Mouse (Mus musculus) stomach, postnatal 0 days (tissue): ENCODE results near the gene Itih1. TPM values are rescaled to one million over a fixed set of nuclear protein-coding genes. Genes with fewer than 3 reads are reported as not detected.

Source experiments
- ATAC-seq: fragments of 200-750 bp; cut with Nextera tagmentation; 2 replicates; pipeline ENCODE4 v1.8.0; 2017; ENCODE audit not compliant: low FRiP score, low TSS enrichment
- DNase-seq: peaks from one replicate; pipeline ENCODE4 v3.0.0-alpha.2; 2016; ENCODE audit warnings: low spot score
- H3K27ac ChIP-seq: fragments of 300-500 bp; sonication (generic); replicated peaks from 2 replicates; pipeline ENCODE4 v1.5.1; 2014; ENCODE audit warnings: mild to moderate bottlenecking, control low read depth
- H3K27me3 ChIP-seq: fragments of 300-500 bp; sonication (generic); 2 replicates; pipeline ENCODE4 v1.6.1; 2014; ENCODE audit warnings: low read length; ENCODE audit not compliant: control insufficient read depth, insufficient read depth
- H3K36me3 ChIP-seq: fragments of 300-500 bp; sonication (generic); 2 replicates; pipeline ENCODE4 v1.6.1; 2014; ENCODE audit warnings: low read length, mixed read lengths; ENCODE audit not compliant: control insufficient read depth, insufficient read depth
- H3K4me1 ChIP-seq: fragments of 300-500 bp; sonication (generic); replicated peaks from 2 replicates; pipeline ENCODE4 v1.6.1; 2014; ENCODE audit warnings: antibody characterized with exemption; ENCODE audit not compliant: control insufficient read depth, insufficient read depth
- H3K4me2 ChIP-seq: fragments of 300-500 bp; sonication (generic); replicated peaks from 2 replicates; pipeline ENCODE4 v1.6.1; 2014; ENCODE audit warnings: low read depth, mild to moderate bottlenecking, control low read depth, moderate library complexity
- H3K4me3 ChIP-seq: fragments of 300-500 bp; sonication (generic); 2 replicates; pipeline ENCODE4 v1.5.1; 2014; ENCODE audit warnings: low read depth, low read length, control low read depth
- H3K9ac ChIP-seq: fragments of 300-500 bp; sonication (generic); 2 replicates; pipeline ENCODE4 v1.6.1; 2014; ENCODE audit warnings: mild to moderate bottlenecking, low read length, control low read depth, mixed read lengths
- H3K9me3 ChIP-seq: fragments of 300-500 bp; sonication (generic); 2 replicates; pipeline ENCODE4 v1.6.1; 2016; ENCODE audit warnings: low read length; ENCODE audit not compliant: control insufficient read depth
- CTCF ChIP-seq: IDR thresholded peaks from 2 replicates; pipeline ENCODE4 v1.5.1; 2016; ENCODE audit warnings: antibody characterized with exemption, low read depth, mild to moderate bottlenecking, moderate library complexity
- EP300 ChIP-seq: optimal IDR thresholded peaks from 2 replicates; pipeline ENCODE3; 2016; ENCODE audit warnings: antibody characterized with exemption
- WGBS: fragments of 180-500 bp; shearing (Covaris S2); extraction: QIAGEN DNeasy Blood & Tissue Kit; methylation state at CpG from one replicate; pipeline ENCODE4 v1.1.7; 2014; 5-methylcytosine and 5-hydroxymethylcytosine counted together
- polyA plus RNA-seq: library from polyadenylated mRNA; unstranded; fragments of >200 nt; fragmentation: Nextera tagmentation; extraction: Ambion mirVana; gene quantifications from 2 replicates; pipeline ENCODE4 v1.2.1, GENCODE M21; 2015

The Itih1 gene
- 0.21 and 0.40 TPM in 2 replicates for polyA plus RNA-seq

- H3K9ac ChIP-seq = no peak within 1 kb of the TSS
- H3K36me3 ChIP-seq = no peaks in the 10 kb centered on the region
- no peak for ATAC-seq
- TF ChIP-seq CTCF = no peak
- TF ChIP-seq EP300 = no peak
- H3K4me2 ChIP-seq = no peak within 1 kb of the TSS
- H3K27ac ChIP-seq = peak within 1 kb of the TSS; percentile 41; the same call in 1 of the 2 replicates
- H3K27me3 ChIP-seq = no peaks in the 10 kb centered on the region
- H3K9me3 ChIP-seq = no peaks in the 10 kb centered on the region
- H3K4me3 ChIP-seq = no peak within 1 kb of the TSS
- 58% methylated on average over 7 of the region's 7 CpGs for WGBS
- H3K4me1 ChIP-seq = 0 out of 2 replicates have a peak, but pooled peaks cover 4% of the 10 kb centered on the region
- no peak for DNase-seq
Measured at GRCm38 (mm10) chr14:30943038-30943437, at the start of gene Itih1. Gene Itih1, minus strand, starts transcription at chr14:30943289.

DNA sequence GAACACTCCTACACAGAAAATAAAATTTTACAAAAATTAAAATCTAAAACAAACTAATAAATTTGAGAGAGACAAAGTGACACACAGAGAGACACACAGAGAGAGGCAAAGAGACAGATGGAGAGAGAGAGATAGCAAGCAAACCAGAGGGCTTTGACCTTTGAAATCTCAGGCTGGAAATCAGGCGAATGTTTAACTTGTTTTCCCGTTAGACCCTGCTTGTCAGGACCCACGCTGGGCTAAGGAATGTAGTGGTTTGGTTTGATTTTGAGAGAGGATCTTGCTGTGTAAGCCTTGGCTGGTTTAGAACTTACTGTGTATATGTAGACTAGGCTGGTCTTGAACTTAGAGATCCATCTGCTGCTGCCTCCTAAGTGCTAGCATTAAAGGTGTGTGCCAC is 33.1 kb upstream of the Itih1 start:
- Histone ChIP-seq H3K4me3 (no peak overlapping the region), H3K9me3 (no peaks in the 10 kb centered on the region), H3K27ac (no peak overlapping the region), H3K36me3 (no peaks in the 10 kb centered on the region), H3K27me3 (no peaks in the 10 kb centered on the region), H3K9ac (no peak overlapping the region), H3K4me1 (no peaks in the 10 kb centered on the region), H3K4me2 (no peak overlapping the region)
- no peak for ATAC-seq
- WGBS = 70% methylated on average over 3 of the region's 3 CpGs
- TF ChIP-seq CTCF (no peak), EP300 (no peak)
- no peak for DNase-seq

DNA sequence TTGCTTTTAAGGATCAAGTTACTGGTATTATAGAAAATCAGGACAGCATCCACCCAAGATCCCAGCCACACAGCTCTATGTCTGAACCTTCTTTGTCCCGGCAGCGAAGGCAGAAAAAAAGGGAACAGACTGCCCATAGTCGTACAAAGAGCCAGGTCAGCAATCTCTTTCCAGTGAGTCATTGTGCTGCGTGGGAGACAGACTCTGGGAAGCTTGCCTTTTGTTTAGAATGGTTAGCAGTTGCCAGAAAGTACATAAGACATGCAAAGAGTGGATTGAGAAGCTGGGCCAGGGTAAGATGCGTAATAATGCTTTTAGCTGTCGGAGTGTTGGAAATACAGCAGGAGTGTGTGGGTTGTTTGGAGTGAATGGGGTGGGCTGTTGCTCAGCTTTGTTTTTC is 31.1 kb upstream of the Itih1 start:
- H3K4me2 ChIP-seq = no peak overlapping the region
- DNase-seq = peak; percentile 42
- no peaks in the 10 kb centered on the region for H3K9me3 ChIP-seq
- no peaks in the 10 kb centered on the region for H3K4me1 ChIP-seq
- H3K27me3 ChIP-seq = no peaks in the 10 kb centered on the region
- WGBS = 34% methylated on average over 6 of the region's 6 CpGs
- TF ChIP-seq CTCF (no peak), EP300 (no peak)
- no peaks in the 10 kb centered on the region for H3K36me3 ChIP-seq
- H3K9ac ChIP-seq = no peak overlapping the region
- ATAC-seq = peak; percentile 85
- H3K27ac ChIP-seq = peak overlapping the region; percentile 69
- H3K4me3 ChIP-seq = no peak overlapping the region

- 100% methylated on average over 1 of the region's 1 CpGs for WGBS
- no peak overlapping the region for H3K9ac ChIP-seq
- H3K4me2 ChIP-seq = no peak overlapping the region
- H3K4me1 ChIP-seq = no peaks in the 10 kb centered on the region
- DNase-seq (no peak), ATAC-seq (no peak)
- H3K36me3 ChIP-seq = peaks cover 6% of the 10 kb centered on the region; the same call in 1 of the 2 replicates
- H3K9me3 ChIP-seq = no peaks in the 10 kb centered on the region
- no peak overlapping the region for H3K27ac ChIP-seq
- H3K27me3 ChIP-seq = no peaks in the 10 kb centered on the region
- H3K4me3 ChIP-seq = no peak overlapping the region
- TF ChIP-seq EP300 (no peak), CTCF (no peak)
Measured at GRCm38 (mm10) chr14:30960366-30960765, 17.3 kb upstream of the Itih1 start.

- peaks cover 6% of the 10 kb centered on the region; the same call in 1 of the 2 replicates for H3K36me3 ChIP-seq
- H3K9me3 ChIP-seq = no peaks in the 10 kb centered on the region
- H3K9ac ChIP-seq = no peak overlapping the region
- H3K27ac ChIP-seq = no peak overlapping the region
- no peak overlapping the region for H3K4me2 ChIP-seq
- WGBS = 89% methylated on average over 4 of the region's 4 CpGs
- no peaks in the 10 kb centered on the region for H3K27me3 ChIP-seq
- H3K4me1 ChIP-seq = no peaks in the 10 kb centered on the region
- ATAC-seq (no peak), DNase-seq (no peak)
- TF ChIP-seq CTCF = no peak
- no peak for TF ChIP-seq EP300
- no peak overlapping the region for H3K4me3 ChIP-seq
Measured at GRCm38 (mm10) chr14:30959031-30959430, 15.9 kb upstream of the Itih1 start.

GRCm38 (mm10) chr14:30958517-30958916 is 15.4 kb upstream of the Itih1 start:
- Histone ChIP-seq H3K36me3 (peaks cover 6% of the 10 kb centered on the region; the same call in 1 of the 2 replicates), H3K9ac (no peak overlapping the region; the same call in 1 of the 2 replicates), H3K27me3 (no peaks in the 10 kb centered on the region), H3K9me3 (no peaks in the 10 kb centered on the region), H3K27ac (no peak overlapping the region), H3K4me2 (no peak overlapping the region), H3K4me1 (no peaks in the 10 kb centered on the region), H3K4me3 (no peak overlapping the region)
- DNase-seq = no peak
- TF ChIP-seq EP300 (no peak), CTCF (no peak)
- no peak for ATAC-seq
- WGBS = 48% methylated on average over 2 of the region's 2 CpGs
